Mouse (Mus musculus) CD4-positive, CD25-positive, alpha-beta regulatory T cell (primary cell): ENCODE measurements around the gene Apoo. TPM values are rescaled to one million over a fixed set of nuclear protein-coding genes. Genes with fewer than 3 reads are reported as not detected.

Source experiments
- polyA plus RNA-seq: library from polyadenylated mRNA; unstranded; fragments of 100-300 nt; shearing (Covaris generic); gene quantifications from one replicate; pipeline ENCODE4 v1.2.1, GENCODE M21; 2017

The Apoo gene
- polyA plus RNA-seq = 17.5 TPM

GRCm38 (mm10) chrX:94366670-94367241 lies at the start of gene Apoo, which contains the start of gene Fam90a1b:
Apoo (plus strand) TSS chrX:94367117.
Fam90a1b (minus strand) TSS chrX:94366777.

Other genes starting within 250 kb of the Apoo start
- gene Zfx, start 243.4 kb upstream of the Apoo start, polyA plus RNA-seq = 35.9 TPM
- gene Eif2s3x, start 154.3 kb upstream of the Apoo start, polyA plus RNA-seq = 40.2 TPM
- 8.3 TPM for gene Klhl15, start 132.5 kb upstream of the Apoo start, polyA plus RNA-seq
- not detected for gene Fam90a1b, start 340 bp upstream of the Apoo start, polyA plus RNA-seq
- 3.9 TPM for gene Maged1, start 175.0 kb downstream of the Apoo start, polyA plus RNA-seq